Mouse (Mus musculus): ENCODE results near the gene Olfr294. TPM values are rescaled to one million over a fixed set of nuclear protein-coding genes. Genes with fewer than 3 reads are reported as not detected.

Gene Olfr294
- not detected in 2 replicates for polyA plus RNA-seq (2015; fragmentation: Nextera tagmentation; extraction: Ambion mirVana)

DNA sequence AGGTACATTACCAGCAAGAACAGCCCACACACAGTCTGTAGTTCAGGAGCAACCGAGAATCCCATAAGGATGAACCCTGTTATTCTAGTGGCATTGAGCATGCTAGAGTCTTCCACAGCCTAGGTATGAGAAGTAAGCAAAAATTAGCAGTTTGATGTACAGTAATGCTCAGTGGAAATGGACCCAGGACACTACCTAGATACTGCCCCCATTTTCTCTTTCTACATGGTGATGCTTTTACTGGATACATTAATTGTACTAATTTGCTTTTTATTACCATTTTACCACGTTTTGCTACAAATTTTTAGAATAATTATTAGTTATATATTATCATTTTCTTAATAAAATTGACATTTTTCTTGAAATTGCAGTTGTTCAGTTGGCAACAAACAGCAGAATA lies at the start of gene Olfr294:
Gene Olfr294, minus strand, starts transcription at position 101 of the 400 bp plus-strand sequence.
- no peak within 1 kb of the TSS for H3K4me3 ChIP-seq
- 59% methylated on average over 2 of the region's 2 CpGs for WGBS
- no peaks in the 10 kb centered on the region for H3K36me3 ChIP-seq
- no peaks in the 10 kb centered on the region for H3K27me3 ChIP-seq
- no peak within 1 kb of the TSS for H3K4me2 ChIP-seq
- no peaks in the 10 kb centered on the region for H3K9me3 ChIP-seq
- no peak within 1 kb of the TSS for H3K27ac ChIP-seq
- H3K9ac ChIP-seq, result no peak within 1 kb of the TSS
- H3K4me1 ChIP-seq, result no peaks in the 10 kb centered on the region
- ATAC-seq (ENCODE audit: insufficient number of reproducible peaks, insufficient read depth, low FRiP score, low TSS enrichment, low read depth), result no peak

GRCm38 (mm10) chr7:86648761-86649160 lies 32.3 kb upstream of the Olfr294 start, which contains the start of gene Olfr293:
Olfr293 (plus strand) TSS chr7:86649061.
- H3K36me3 ChIP-seq, result no peaks in the 10 kb centered on the region
- 88% methylated on average over 4 of the region's 4 CpGs for WGBS
- H3K4me3 ChIP-seq, result no peak within 1 kb of the TSS
- ATAC-seq (ENCODE audit: insufficient number of reproducible peaks, insufficient read depth, low FRiP score, low TSS enrichment, low read depth), result no peak
- H3K9me3 ChIP-seq, result no peaks in the 10 kb centered on the region
- no peak within 1 kb of the TSS for H3K4me2 ChIP-seq
- no peaks in the 10 kb centered on the region for H3K27me3 ChIP-seq
- H3K4me1 ChIP-seq, result no peaks in the 10 kb centered on the region
- no peak within 1 kb of the TSS for H3K9ac ChIP-seq
- H3K27ac ChIP-seq, result no peak within 1 kb of the TSS

- no peak within 1 kb of the TSS for H3K4me2 ChIP-seq
- no peak within 1 kb of the TSS for H3K9ac ChIP-seq
- H3K4me3 ChIP-seq, result no peak within 1 kb of the TSS
- no peaks in the 10 kb centered on the region for H3K4me1 ChIP-seq
- no peak for ATAC-seq (ENCODE audit: insufficient number of reproducible peaks, insufficient read depth, low FRiP score, low TSS enrichment, low read depth)
- H3K27ac ChIP-seq, result no peak within 1 kb of the TSS
- 75% methylated on average over 2 of the region's 2 CpGs for WGBS
- H3K36me3 ChIP-seq, result no peaks in the 10 kb centered on the region
- H3K27me3 ChIP-seq, result no peaks in the 10 kb centered on the region
- H3K9me3 ChIP-seq, result no peaks in the 10 kb centered on the region
Observed at GRCm38 (mm10) chr7:86583562-86583961, 32.9 kb downstream of the Olfr294 start, which contains the start of gene Olfr295. Olfr295 (plus strand) TSS chr7:86583862.

Other genes with a start within 250 kb of the Olfr294 start
- gene Olfr305, start 249.7 kb downstream of the Olfr294 start, polyA plus RNA-seq (2015; fragmentation: Nextera tagmentation; extraction: Ambion mirVana), result not detected in 2 replicates
- gene Olfr304, start 230.0 kb downstream of the Olfr294 start, polyA plus RNA-seq (2015; fragmentation: Nextera tagmentation; extraction: Ambion mirVana), result not detected in 2 replicates
- not detected in 2 replicates for gene Olfr303, start 218.9 kb downstream of the Olfr294 start, polyA plus RNA-seq (2015; fragmentation: Nextera tagmentation; extraction: Ambion mirVana)
- not detected in 2 replicates for gene Olfr301, start 212.8 kb downstream of the Olfr294 start, polyA plus RNA-seq (2015; fragmentation: Nextera tagmentation; extraction: Ambion mirVana)
- 0.06 TPM in 1 of 2 replicates, not detected in the other for gene Olfr299, start 156.7 kb downstream of the Olfr294 start, polyA plus RNA-seq (2015; fragmentation: Nextera tagmentation; extraction: Ambion mirVana)
- not detected in 2 replicates for gene Olfr298, start 124.2 kb downstream of the Olfr294 start, polyA plus RNA-seq (2015; fragmentation: Nextera tagmentation; extraction: Ambion mirVana)
- not detected in 2 replicates for gene Olfr297, start 96.7 kb downstream of the Olfr294 start, polyA plus RNA-seq (2015; fragmentation: Nextera tagmentation; extraction: Ambion mirVana)
- not detected in 2 replicates for gene Olfr295, start 32.8 kb downstream of the Olfr294 start, polyA plus RNA-seq (2015; fragmentation: Nextera tagmentation; extraction: Ambion mirVana)
- not detected in 2 replicates for gene Olfr293, start 32.4 kb upstream of the Olfr294 start, polyA plus RNA-seq (2015; fragmentation: Nextera tagmentation; extraction: Ambion mirVana)
- not detected in 2 replicates for gene Olfr292, start 71.7 kb upstream of the Olfr294 start, polyA plus RNA-seq (2015; fragmentation: Nextera tagmentation; extraction: Ambion mirVana)
- gene Folh1, start 159.3 kb upstream of the Olfr294 start, polyA plus RNA-seq (2015; fragmentation: Nextera tagmentation; extraction: Ambion mirVana), result not detected in 2 replicates
- gene Vmn2r77, start 178.4 kb upstream of the Olfr294 start, polyA plus RNA-seq (2015; fragmentation: Nextera tagmentation; extraction: Ambion mirVana), result not detected in 2 replicates